Mouse (Mus musculus) embryonic fibroblast, embryonic 13.5 days (primary cell): ENCODE data around the gene Ankrd28. TPM values are rescaled to one million over a fixed set of nuclear protein-coding genes. Genes with fewer than 3 reads are reported as not detected.

ENCODE experiments used
- H3K27ac ChIP-seq: 2 replicates; pipeline ENCODE4 v1.5.1; 2012; ENCODE audit warnings: low read length, control low read depth, inconsistent platforms; ENCODE audit not compliant: insufficient read depth
- H3K4me1 ChIP-seq: 2 replicates; pipeline ENCODE4 v1.6.1; 2011; ENCODE audit warnings: low read length; ENCODE audit not compliant: control insufficient read depth, insufficient read depth
- H3K4me3 ChIP-seq: 2 replicates; pipeline ENCODE4 v1.5.1; 2011; ENCODE audit warnings: mild to moderate bottlenecking, control low read depth, low read length; ENCODE audit not compliant: insufficient read depth
- CTCF ChIP-seq: IDR thresholded peaks from 2 replicates; pipeline ENCODE4 v1.5.1; 2011; ENCODE audit warnings: mild to moderate bottlenecking, control low read depth, low read length, moderate library complexity, borderline replicate concordance; ENCODE audit not compliant: insufficient read depth
- POLR2A ChIP-seq: IDR thresholded peaks from 2 replicates; pipeline ENCODE4 v1.6.1; 2011; ENCODE audit warnings: low read depth, mild to moderate bottlenecking, control low read depth, low read length, moderate library complexity
- polyA plus RNA-seq: library from polyadenylated mRNA; stranded (reverse); fragments of >200 nt; gene quantifications from 2 replicates; pipeline ENCODE4 v1.2.4, GENCODE M21; 2011; ENCODE audit warnings: low read depth; ENCODE audit not compliant: missing spikeins, insufficient read length

Ankrd28 gene
- polyA plus RNA-seq, 1 experiment: 57.5 TPM

- Histone ChIP-seq H3K4me1 (no peaks in the 10 kb centered on the region), H3K27ac (no peak overlapping the region), H3K4me3 (no peak overlapping the region)
- TF ChIP-seq CTCF (no peak), POLR2A (no peak)
Observed at GRCm38 (mm10) chr14:31721256-31721655, 109.2 kb downstream of the Ankrd28 start.

GRCm38 (mm10) chr14:31718332-31718731 lies 112.1 kb downstream of the Ankrd28 start:
- no peaks in the 10 kb centered on the region for H3K4me1 ChIP-seq
- TF ChIP-seq CTCF: no peak
- no peak for TF ChIP-seq POLR2A
- H3K27ac ChIP-seq: no peak overlapping the region
- no peak overlapping the region for H3K4me3 ChIP-seq

- no peak for TF ChIP-seq POLR2A
- no peak for TF ChIP-seq CTCF
- Histone ChIP-seq H3K4me1 (no peaks in the 10 kb centered on the region), H3K27ac (no peak overlapping the region), H3K4me3 (no peak overlapping the region)
Observed at GRCm38 (mm10) chr14:31717360-31717759, 113.1 kb downstream of the Ankrd28 start.

- Histone ChIP-seq H3K4me1 (no peaks in the 10 kb centered on the region), H3K27ac (no peak overlapping the region), H3K4me3 (no peak overlapping the region)
- TF ChIP-seq CTCF: no peak
- no peak for TF ChIP-seq POLR2A
Observed at GRCm38 (mm10) chr14:31715669-31716068, 114.8 kb downstream of the Ankrd28 start.

GRCm38 (mm10) chr14:31709343-31709742 lies 121.1 kb downstream of the Ankrd28 start:
- H3K4me1 ChIP-seq: no peaks in the 10 kb centered on the region
- TF ChIP-seq POLR2A: no peak
- TF ChIP-seq CTCF: no peak
- no peak overlapping the region for H3K27ac ChIP-seq
- H3K4me3 ChIP-seq: no peak overlapping the region

- TF ChIP-seq CTCF: no peak
- TF ChIP-seq POLR2A: no peak
- Histone ChIP-seq H3K27ac (peak overlapping the region; percentile 59; the same call in 1 of the 2 replicates), H3K4me3 (no peak overlapping the region), H3K4me1 (peaks cover 2% of the 10 kb centered on the region; the same call in 1 of the 2 replicates)
Observed at GRCm38 (mm10) chr14:31700376-31700775, 130.1 kb downstream of the Ankrd28 start.

GRCm38 (mm10) chr14:31697755-31698154 lies 132.7 kb downstream of the Ankrd28 start:
- peaks cover 2% of the 10 kb centered on the region; the same call in 1 of the 2 replicates for H3K4me1 ChIP-seq
- no peak for TF ChIP-seq CTCF
- no peak overlapping the region for H3K27ac ChIP-seq
- no peak overlapping the region for H3K4me3 ChIP-seq

GRCm38 (mm10) chr14:31697346-31697745 lies 133.1 kb downstream of the Ankrd28 start:
- H3K4me3 ChIP-seq: no peak overlapping the region
- TF ChIP-seq POLR2A: no peak
- no peak for TF ChIP-seq CTCF
- peaks cover 2% of the 10 kb centered on the region; the same call in 1 of the 2 replicates for H3K4me1 ChIP-seq
- H3K27ac ChIP-seq: no peak overlapping the region

GRCm38 (mm10) chr14:31696985-31697303 lies 133.5 kb downstream of the Ankrd28 start:
- Histone ChIP-seq H3K27ac (no peak overlapping the region), H3K4me3 (no peak overlapping the region), H3K4me1 (peaks cover 2% of the 10 kb centered on the region; the same call in 1 of the 2 replicates)
- TF ChIP-seq POLR2A: no peak
- TF ChIP-seq CTCF: no peak

GRCm38 (mm10) chr14:31696206-31696984 lies 134.1 kb downstream of the Ankrd28 start:
- TF ChIP-seq CTCF: no peak
- no peak for TF ChIP-seq POLR2A
- no peak overlapping the region for H3K27ac ChIP-seq
- H3K4me3 ChIP-seq: no peak overlapping the region
- H3K4me1 ChIP-seq: peaks cover 2% of the 10 kb centered on the region; the same call in 1 of the 2 replicates

- Histone ChIP-seq H3K4me3 (no peak overlapping the region), H3K27ac (no peak overlapping the region), H3K4me1 (no peaks in the 10 kb centered on the region)
- TF ChIP-seq POLR2A: no peak
- TF ChIP-seq CTCF: no peak
Observed at GRCm38 (mm10) chr14:31692536-31692935, 137.9 kb downstream of the Ankrd28 start.
